In genomic region chr5:74536180-74536947, GRCm38 (mm10) we compare ENCODE assay signal across 8 mouse cellular contexts. TPM values are rescaled to one million over a fixed set of nuclear protein-coding genes. Genes with fewer than 3 reads are reported as not detected.
A peak's percentile ranks its signal among the peaks of the same experiment; 100 is the strongest.
DNase-seq lines count a peak whose midpoint lies in the region; ATAC-seq and TF ChIP-seq lines count a peak whose summit lies in the region.

No protein-coding gene starts in this region.

- no peaks in the 10 kb centered on the region for H3K27me3 ChIP-seq in kidney, adult 2 months (replicated peaks; ENCODE audit: control insufficient read depth, insufficient read depth, low read length)
- no peaks in the 10 kb centered on the region for H3K27me3 ChIP-seq in hindbrain, embryonic 13.5 days
- no peaks in the 10 kb centered on the region for H3K27me3 ChIP-seq in midbrain, embryonic 15.5 days (replicated peaks)

- no peak for DNase-seq in kidney, adult 2 months
- no peak for DNase-seq in kidney, postnatal 25 days
- DNase-seq in NIH3T3 (ENCODE audit: low read depth) = peak; percentile 46
- no peak for DNase-seq in spleen, adult 18-20 months
- no peak for DNase-seq in kidney, postnatal 36 days

- H3K36me3 ChIP-seq in kidney, adult 2 months (ENCODE audit: control insufficient read depth, insufficient read depth, low read length) = peaks cover 2% of the 10 kb centered on the region; the same call in 1 of the 2 replicates
- peaks cover 7% of the 10 kb centered on the region for H3K36me3 ChIP-seq in hindbrain, embryonic 13.5 days
- H3K36me3 ChIP-seq in midbrain, embryonic 15.5 days (replicated peaks) = no peaks in the 10 kb centered on the region

- H3K4me3 ChIP-seq in kidney, adult 2 months (ENCODE audit: insufficient read depth, low read depth, low read length) = peak overlapping the region; percentile 91
- peak overlapping the region; percentile 87 for H3K4me3 ChIP-seq in hindbrain, embryonic 13.5 days
- H3K4me3 ChIP-seq in midbrain, embryonic 15.5 days = peak overlapping the region; percentile 95

- ATAC-seq in hindbrain, embryonic 13.5 days (ENCODE audit: low FRiP score) = no peak
- no peak for ATAC-seq in midbrain, embryonic 15.5 days (replicated peaks)
- no peak for ATAC-seq in granulocyte monocyte progenitor cell, adult 5-6 weeks (replicated peaks; ENCODE audit: poor library complexity, severe bottlenecking)

- no peak for TF ChIP-seq POLR2A in kidney, adult 2 months (IDR thresholded peaks at IDR 0.05; ENCODE audit: low read depth, low read length)

- no peaks in the 10 kb centered on the region for H3K9me3 ChIP-seq in hindbrain, embryonic 13.5 days
- no peaks in the 10 kb centered on the region for H3K9me3 ChIP-seq in midbrain, embryonic 15.5 days

- WGBS in kidney, adult 2 months = 33% methylated on average over 12 of the region's 12 CpGs
- WGBS in hindbrain, embryonic 13.5 days = 51% methylated on average over 12 of the region's 12 CpGs
- WGBS in midbrain, embryonic 15.5 days = 46% methylated on average over 12 of the region's 12 CpGs

- TF ChIP-seq CTCF in kidney, adult 2 months (conservative IDR thresholded peaks at IDR 0.05; ENCODE audit: insufficient read depth, insufficient read length, low read depth, low read length) = no peak

- H3K27ac ChIP-seq in kidney, adult 2 months (ENCODE audit: insufficient read depth, low read depth, low read length) = no peak overlapping the region
- H3K27ac ChIP-seq in hindbrain, embryonic 13.5 days = peak overlapping the region; percentile 96
- peak overlapping the region; percentile 95; the same call in 1 of the 2 replicates for H3K27ac ChIP-seq in midbrain, embryonic 15.5 days

- H3K4me1 ChIP-seq in kidney, adult 2 months (ENCODE audit: control insufficient read depth, insufficient read depth, low read length) = peaks cover 4% of the 10 kb centered on the region; the same call in 1 of the 2 replicates
- peaks cover 33% of the 10 kb centered on the region for H3K4me1 ChIP-seq in hindbrain, embryonic 13.5 days (replicated peaks)
- H3K4me1 ChIP-seq in midbrain, embryonic 15.5 days = peaks cover 30% of the 10 kb centered on the region

- H3K4me2 ChIP-seq in hindbrain, embryonic 13.5 days = peak overlapping the region; percentile 73
- peak overlapping the region; percentile 55 for H3K4me2 ChIP-seq in midbrain, embryonic 15.5 days

- H3K9ac ChIP-seq in hindbrain, embryonic 13.5 days = peak overlapping the region; percentile 93
- H3K9ac ChIP-seq in midbrain, embryonic 15.5 days = peak overlapping the region; percentile 98

RNA-seq across cellular contexts. Expression of gene Fip1l1, which starts 1.1 kb away (rescaled TPM):
- 19.4 and 21.6 TPM in 2 replicates for polyA plus RNA-seq in kidney, adult 2 months (2012; rRNA removed)
- polyA plus RNA-seq in hindbrain, embryonic 13.5 days (2015; fragmentation: Nextera tagmentation; extraction: Ambion mirVana) = 81.5 and 85.5 TPM in 2 replicates
- 70.5 and 78.0 TPM in 2 replicates for polyA plus RNA-seq in midbrain, embryonic 15.5 days (2015; fragmentation: Nextera tagmentation; extraction: Ambion mirVana)
- total RNA-seq in granulocyte monocyte progenitor cell, adult 5-6 weeks (2014; fragmentation: Nextera tagmentation) = 73.4 and 81.1 TPM in 2 replicates
- 114 and 130 TPM in 2 replicates for total RNA-seq in granulocyte monocyte progenitor cell, adult 5-6 weeks (2017)

RNA-seq across cellular contexts. Expression of gene Scfd2, which starts 4.8 kb away (rescaled TPM):
- 16.1 and 16.6 TPM in 2 replicates for polyA plus RNA-seq in kidney, adult 2 months (2012; rRNA removed)
- polyA plus RNA-seq in hindbrain, embryonic 13.5 days (2015; fragmentation: Nextera tagmentation; extraction: Ambion mirVana) = 19.6 and 20.0 TPM in 2 replicates
- polyA plus RNA-seq in midbrain, embryonic 15.5 days (2015; fragmentation: Nextera tagmentation; extraction: Ambion mirVana) = 17.3 and 20.0 TPM in 2 replicates
- total RNA-seq in granulocyte monocyte progenitor cell, adult 5-6 weeks (2014; fragmentation: Nextera tagmentation) = 25.5 and 48.6 TPM in 2 replicates
- 24.7 and 29.9 TPM in 2 replicates for total RNA-seq in granulocyte monocyte progenitor cell, adult 5-6 weeks (2017)
